Mouse (Mus musculus) adrenal gland, adult (tissue): ENCODE measurements around the gene 5730596B20Rik.
A peak's percentile ranks its signal among the peaks of the same experiment; 100 is the strongest.

ENCODE experiments used
- DNase-seq, 2 experiments: peaks; one replicate each; pipeline ENCODE4 v3.0.0; 2022 to 2023; ENCODE audit warnings: low spot score in 1 of 2; ENCODE audit not compliant: inconsistent age in 2 of 2

The 5730596B20Rik gene

DNA sequence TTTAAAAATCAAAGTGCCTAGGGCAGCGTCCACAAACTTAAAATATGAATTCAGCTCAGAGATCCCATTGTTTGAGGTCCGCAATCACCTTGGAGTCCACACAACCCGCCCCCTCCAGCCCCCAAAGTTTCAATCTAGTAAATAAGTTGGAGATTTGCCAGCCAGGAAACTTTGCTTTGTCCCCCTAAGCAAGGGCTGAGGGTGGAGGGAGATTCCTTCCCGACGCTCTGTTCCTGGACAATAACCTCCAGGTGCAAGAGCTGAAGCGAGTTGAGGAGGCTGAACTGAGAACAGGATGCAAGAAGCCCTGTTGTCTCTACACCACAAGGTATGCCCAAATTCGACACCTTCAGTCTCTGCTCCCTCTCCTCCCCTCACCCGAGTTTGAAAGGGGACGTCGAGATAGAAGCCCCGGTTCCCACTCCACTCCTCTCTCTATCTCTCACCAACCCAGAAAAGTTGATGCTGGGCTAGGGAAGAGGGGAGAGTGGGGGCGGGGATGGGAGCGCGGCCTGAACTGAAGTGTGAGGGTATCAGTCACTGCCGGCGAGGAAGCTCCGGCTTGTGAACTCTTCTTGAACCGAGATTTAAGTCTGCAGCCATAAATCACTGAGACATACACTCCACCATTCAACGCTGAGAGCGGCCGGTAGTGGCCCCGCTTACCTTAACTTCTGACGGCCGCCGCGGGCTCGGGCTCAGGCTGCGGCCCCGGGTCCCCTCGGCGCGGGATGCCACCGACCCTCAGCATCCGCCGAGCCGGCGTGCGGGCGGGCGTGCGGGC is 2.1 kb upstream of the 5730596B20Rik start:
- peak; percentile 52 to 83 for DNase-seq

DNA sequence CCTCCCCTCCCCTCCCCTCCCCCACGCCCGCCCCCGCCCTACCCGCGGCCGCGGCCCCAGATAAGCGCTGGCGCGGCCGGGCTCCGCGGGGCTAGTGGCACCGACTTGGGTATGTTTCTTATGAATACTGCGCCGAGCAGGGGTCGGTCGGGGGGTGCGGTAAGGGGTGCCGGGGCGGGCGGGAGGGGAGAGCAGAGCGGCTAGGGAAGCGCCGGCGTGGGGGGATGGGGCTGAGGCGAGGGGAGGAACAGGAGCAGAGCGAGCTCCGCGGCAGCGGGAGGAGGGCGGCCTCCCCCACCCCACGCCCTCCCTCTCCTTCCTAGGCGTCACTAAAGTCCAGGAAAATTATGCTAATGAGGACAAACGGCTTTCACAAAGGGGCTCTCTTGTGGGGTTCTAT is 1.4 kb upstream of the 5730596B20Rik start:
- peak; percentile 40 to 70 for DNase-seq

DNA sequence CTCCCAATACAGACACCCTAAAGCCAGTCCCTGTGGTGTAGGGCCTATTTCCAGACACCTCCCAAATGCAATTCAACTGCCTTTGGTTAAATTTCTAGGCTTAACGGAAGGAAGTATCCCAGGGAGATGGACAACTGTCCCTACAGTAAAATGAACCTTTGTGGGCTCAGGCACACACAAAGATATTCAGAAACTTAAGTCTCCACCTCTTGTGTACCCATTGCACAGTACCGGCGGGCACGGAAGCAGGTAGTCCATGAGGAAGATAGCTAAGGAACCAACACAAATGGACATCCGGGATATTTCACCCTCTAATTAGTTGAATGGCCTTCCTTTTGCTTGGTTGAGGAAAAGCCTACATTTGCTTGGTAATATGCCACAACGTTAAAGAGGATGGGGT is 907 bp upstream of the 5730596B20Rik start:
- DNase-seq: peak; percentile 8 to 55

GRCm38 (mm10) chr6:52177806-52178205 is 508 bp downstream of the 5730596B20Rik start:
- DNase-seq: no peak

DNA sequence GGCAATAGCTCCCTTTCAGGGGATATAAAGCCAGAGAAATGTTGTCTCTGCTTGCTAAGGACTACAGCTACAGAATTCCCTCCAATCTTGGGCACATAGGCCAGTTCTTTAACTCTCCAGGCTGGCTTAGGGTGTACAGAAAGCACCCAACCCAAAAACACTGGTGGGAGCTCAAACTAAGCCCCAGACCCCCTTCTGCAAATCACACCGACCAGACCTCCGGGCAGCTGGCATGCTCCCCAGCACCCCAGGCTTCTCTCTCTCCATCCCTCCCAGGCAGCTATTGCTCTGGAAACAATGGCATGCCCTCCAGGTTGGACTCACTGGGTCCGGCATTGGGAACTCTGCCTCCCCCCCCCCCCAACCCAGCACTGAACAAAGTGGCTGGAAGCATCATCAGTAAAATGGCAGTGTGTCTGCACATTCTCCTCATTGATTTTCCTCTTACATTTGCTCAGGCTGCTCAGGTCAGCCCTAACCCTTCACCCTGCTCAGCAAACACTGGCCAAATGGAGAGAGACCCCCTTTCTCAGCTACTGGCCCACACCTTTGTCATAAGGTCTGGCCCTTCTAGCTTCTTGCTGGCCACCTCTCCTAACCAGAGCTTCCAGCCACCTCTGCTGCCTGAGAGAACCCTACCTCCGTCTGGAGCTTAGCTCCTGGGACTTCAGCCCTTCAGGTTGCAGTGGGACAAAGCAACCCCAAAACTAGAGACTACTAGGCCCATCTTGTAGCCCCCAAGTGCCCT is 1.8 kb downstream of the 5730596B20Rik start:
- peak in 1 of 2 experiments; percentile 7 for DNase-seq

DNA sequence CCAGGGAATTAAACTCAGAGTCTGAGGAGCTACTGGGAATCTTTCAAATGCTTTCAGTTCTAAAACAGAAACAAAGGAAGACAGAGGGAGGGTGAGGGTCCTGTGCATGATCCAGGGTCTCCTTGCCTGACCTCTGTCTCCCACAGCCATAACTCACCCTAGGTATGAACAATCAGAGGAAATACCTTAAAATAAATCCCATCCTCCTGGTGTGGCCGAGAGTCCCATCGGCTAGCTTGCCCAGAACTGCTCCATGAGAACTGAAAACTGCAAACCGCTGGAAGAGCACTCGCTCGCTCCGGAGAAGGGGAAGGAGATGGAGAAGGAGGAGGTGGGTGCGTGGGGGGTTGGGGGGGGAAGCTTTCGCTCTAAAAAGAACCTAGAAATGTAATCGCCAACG is 2.4 kb downstream of the 5730596B20Rik start:
- peak in 1 of 2 experiments; percentile 11 for DNase-seq

DNA sequence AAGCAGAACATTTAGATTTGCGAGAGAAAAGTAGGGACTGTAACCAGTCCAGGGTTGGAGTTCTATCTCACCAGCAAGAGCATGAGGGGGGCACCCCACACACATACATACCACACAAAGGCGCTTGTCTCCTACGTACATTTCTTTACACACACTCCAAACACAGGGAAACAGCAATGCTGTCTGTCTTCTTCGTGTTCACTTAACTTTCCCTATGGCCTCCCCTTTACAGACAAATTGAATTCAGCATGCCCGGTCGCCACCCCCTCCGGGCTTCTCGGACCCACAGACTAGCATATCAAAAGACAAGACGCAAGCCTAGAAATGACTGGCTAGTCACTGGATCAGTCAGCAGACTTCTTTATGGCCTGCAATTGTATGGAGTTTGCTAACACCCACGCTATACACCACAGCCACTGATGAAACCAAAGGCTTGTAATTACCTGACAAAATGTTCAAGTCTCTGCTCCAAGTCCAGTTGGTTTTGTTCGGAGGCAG is 3.0 kb downstream of the 5730596B20Rik start:
- no peak for DNase-seq

DNA sequence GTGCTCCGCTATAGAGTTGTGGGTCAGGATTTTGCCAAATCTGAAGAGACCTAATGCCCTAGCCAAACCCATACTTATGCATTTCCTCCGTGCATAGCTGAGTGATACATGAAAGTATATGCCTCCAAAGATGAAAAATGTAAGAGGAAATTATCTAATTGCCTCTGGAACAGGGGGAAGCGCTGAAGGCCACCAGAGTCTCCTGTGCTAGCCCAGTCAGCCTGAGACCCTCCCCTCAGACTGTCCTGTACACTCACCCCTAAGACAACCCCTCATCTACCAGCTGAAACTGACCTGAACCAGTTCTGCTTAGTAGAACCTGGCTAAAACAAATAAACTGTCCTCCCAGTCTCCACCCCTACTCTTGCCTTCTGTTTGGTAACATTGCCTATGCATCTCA is 3.4 kb downstream of the 5730596B20Rik start:
- DNase-seq: no peak

- DNase-seq: no peak
Measured at GRCm38 (mm10) chr6:52182030-52182429, 4.7 kb downstream of the 5730596B20Rik start.

DNA sequence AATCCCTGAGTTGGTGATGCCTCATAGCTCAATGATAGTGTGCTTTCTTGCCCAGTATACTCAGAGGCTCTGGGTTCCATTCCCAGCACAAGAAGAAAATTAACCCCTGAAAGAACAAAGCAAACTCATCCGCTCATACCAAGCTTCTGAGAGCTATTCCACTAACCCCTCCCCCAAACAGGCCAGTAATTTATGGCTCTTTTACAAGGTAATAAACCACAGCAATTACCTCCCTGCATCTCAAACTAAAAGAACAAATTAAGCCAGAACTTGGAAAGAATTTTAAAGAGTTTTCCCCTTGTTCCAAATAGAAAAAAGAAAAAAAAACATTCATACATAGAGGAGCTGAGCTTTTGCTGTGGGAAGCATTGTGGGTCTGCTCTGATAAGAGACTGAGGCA is 5.5 kb downstream of the 5730596B20Rik start:
- no peak for DNase-seq

- no peak for DNase-seq
Measured at GRCm38 (mm10) chr6:52183311-52184080, 6.2 kb downstream of the 5730596B20Rik start.

DNA sequence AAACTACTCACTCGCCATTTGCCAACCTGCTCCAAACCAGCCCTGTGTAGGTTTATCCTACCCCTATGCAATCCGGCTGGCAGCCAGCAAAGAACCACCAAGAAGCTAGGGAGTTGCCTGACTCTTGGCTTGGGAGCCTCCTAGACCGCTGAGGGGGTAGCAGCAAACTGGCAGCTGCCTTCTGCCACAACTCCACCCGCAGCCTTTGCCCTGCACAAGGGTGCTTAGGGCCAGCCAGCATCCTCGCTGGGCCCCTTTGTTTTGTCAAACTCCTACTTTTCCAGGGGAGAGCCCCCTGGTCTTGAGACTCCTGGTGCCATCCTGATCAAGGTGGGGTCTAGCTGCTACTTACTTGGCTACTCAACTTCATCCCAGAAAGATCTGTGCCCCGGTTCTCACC is 7.4 kb downstream of the 5730596B20Rik start:
- peak in 1 of 2 experiments; percentile 50 for DNase-seq

DNA sequence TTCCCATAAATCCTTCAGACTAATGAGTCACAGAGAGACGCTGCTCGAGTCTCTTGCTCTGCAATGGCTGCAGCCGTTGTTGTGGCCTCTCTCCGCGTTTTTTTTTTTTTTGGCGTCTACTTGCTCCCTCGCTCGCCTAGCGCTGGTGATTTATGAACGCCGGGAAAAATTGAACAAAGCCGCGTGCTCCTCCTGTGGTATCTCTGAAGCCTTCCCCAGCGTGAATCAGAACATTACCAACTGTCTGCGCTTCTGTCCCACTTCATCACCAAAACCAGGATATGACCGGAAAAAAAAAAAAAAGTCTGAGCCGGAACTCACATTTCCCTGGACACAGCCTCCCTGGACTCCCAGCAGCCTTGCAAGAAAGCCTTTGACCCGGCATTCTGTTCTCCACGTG is 7.9 kb downstream of the 5730596B20Rik start:
- peak; percentile 61 to 84 for DNase-seq

- no peak for DNase-seq
Measured at GRCm38 (mm10) chr6:52185834-52186233, 8.5 kb downstream of the 5730596B20Rik start.

GRCm38 (mm10) chr6:52186500-52186899 is 9.2 kb downstream of the 5730596B20Rik start:
- no peak for DNase-seq

- DNase-seq: peak in 1 of 2 experiments; percentile 65
Measured at GRCm38 (mm10) chr6:52189172-52189591, 11.9 kb downstream of the 5730596B20Rik start.

DNA sequence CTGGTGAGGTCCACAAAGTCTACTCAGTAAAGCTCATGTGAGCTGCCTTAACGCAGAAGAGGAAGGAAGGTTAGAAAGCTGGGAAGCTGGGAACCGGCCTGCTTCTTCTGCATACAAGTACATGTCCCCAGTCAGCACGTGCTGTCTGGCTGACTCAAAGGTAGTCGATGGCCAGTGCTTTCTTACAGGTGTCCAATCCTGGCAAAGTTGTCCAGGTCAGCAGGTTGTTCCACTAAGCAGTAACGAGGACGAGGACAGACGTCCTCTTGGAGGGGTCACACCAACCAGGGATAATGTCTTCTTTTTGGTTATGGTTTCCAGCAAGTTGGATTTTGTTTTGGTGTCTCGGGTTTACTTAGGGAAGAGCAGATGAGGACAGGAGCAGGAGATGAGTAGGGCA is 12.6 kb downstream of the 5730596B20Rik start:
- peak in 1 of 2 experiments; percentile 51 for DNase-seq

DNA sequence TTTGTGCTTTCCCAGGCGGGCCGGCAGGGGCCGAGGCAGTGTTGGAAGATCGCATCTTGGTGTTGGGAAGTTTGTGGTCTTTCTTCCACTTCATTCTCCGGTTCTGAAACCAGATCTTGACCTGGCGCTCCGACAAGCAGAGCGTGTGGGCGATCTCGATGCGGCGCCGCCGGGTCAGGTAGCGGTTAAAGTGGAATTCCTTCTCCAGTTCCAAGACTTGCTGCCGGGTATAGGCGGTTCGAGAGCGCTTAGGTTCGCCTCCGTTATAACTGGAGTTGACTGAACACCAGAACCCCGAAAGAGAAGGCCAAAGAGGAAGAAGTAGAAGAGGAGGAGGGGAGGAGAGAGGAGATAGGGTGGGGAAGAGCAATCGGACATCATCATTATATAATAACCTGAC is 13.1 kb downstream of the 5730596B20Rik start:
- DNase-seq: peak; percentile 32 to 68

DNA sequence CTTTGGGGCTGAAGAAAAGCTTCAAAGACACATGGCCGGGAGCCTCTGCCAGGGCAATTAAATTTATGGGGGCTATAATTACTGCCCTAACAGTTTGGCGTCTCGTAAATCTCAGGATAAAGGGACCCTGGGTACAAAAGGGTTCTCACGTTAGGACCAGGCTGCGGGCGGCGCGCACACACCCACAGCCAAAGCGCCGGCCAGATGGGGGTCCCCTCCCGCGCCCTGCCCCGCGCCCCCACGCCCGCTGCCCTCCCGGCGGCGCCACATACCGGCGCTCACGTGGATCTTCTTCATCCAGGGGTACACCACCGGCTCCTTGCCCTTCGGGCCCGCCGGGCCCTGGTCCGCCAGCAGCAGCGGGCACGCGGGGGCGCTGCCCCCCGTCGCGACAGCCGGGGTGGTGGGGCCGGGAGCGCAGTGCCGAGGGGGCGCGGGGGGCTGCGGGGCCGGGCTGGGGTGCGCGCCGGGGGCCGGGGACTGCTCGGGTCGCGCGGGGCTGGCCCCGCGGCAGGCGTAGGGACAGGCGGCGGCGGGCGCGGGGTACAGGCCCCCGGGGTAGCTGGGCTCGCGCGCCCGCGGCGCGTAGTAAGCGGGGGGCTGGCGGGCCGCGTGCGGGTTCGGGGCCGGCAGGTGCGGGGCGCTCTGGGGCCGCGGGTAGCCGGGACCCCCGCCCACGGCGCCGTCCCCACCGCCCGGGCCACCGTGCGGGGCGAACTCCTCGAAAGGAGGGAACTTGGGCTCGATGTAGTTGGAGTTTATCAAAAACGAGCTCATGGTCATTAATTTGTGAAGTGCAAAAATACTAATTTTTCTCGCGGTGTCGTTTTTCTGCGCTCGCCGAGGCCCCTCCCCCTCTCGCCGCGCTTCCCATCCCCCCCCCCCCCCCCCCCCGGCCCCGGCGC is 13.9 kb downstream of the 5730596B20Rik start, which contains the start of gene Hoxa4:
Hoxa4 (minus strand) TSS at position 848 of the 905 bp plus-strand sequence.
- DNase-seq: peak; percentile 57 to 77
